Mouse (Mus musculus) bone marrow macrophage, adult 2 months (primary cell): Measurements from ENCODE around the gene Grap. TPM values are rescaled to one million over a fixed set of nuclear protein-coding genes. Genes with fewer than 3 reads are reported as not detected.
A peak's percentile ranks its signal among the peaks of the same experiment; 100 is the strongest.

Source experiments
- H3K27ac ChIP-seq: 2 replicates; pipeline ENCODE4 v1.5.1; 2012; ENCODE audit warnings: low read depth, low read length; ENCODE audit not compliant: insufficient read depth
- H3K4me1 ChIP-seq: 2 replicates; pipeline ENCODE4 v1.6.1; 2012; ENCODE audit warnings: low read length; ENCODE audit not compliant: control insufficient read depth, insufficient read depth
- H3K4me3 ChIP-seq: 2 replicates; pipeline ENCODE4 v1.5.1; 2012; ENCODE audit warnings: mild to moderate bottlenecking, low read length, moderate library complexity; ENCODE audit not compliant: insufficient read depth
- CTCF ChIP-seq: IDR thresholded peaks from 2 replicates; pipeline ENCODE4 v1.5.1; 2012; ENCODE audit warnings: low read depth, mild to moderate bottlenecking, low read length, moderate library complexity
- POLR2A ChIP-seq: IDR thresholded peaks from 2 replicates; pipeline ENCODE4 v1.6.1; 2012; ENCODE audit warnings: mild to moderate bottlenecking, low read depth, low read length, borderline replicate concordance
- polyA plus RNA-seq: library from polyadenylated mRNA; stranded (reverse); fragments of >200 nt; gene quantifications from 2 replicates; pipeline ENCODE4 v1.2.4, GENCODE M21; 2012; ENCODE audit not compliant: missing spikeins, insufficient read depth, insufficient read length

Grap gene
- polyA plus RNA-seq, 1 experiment = 3.1 TPM

DNA sequence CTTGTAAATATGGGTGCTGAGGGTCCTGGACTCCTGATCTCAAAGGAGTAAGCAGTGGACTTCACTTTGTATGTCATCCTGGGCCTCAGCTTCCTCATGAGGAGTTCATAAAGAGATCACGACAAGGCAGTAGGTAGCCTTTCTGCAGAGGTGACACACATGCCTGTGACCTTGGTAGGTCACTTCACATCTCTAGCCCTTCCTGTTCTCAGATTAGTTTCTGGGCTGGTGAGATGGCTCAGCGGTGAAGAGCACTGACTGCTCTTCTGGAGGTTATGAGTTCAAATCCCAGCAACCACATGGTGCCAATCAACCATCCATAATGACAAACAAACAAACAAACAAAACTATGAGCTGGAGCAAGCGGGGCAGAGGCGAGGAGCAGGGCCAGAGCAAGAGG, 24.6 kb downstream of the Grap start:
- TF ChIP-seq CTCF (no peak), POLR2A (no peak)
- Histone ChIP-seq H3K4me1 (no peaks in the 10 kb centered on the region), H3K4me3 (no peak overlapping the region), H3K27ac (no peak overlapping the region)

DNA sequence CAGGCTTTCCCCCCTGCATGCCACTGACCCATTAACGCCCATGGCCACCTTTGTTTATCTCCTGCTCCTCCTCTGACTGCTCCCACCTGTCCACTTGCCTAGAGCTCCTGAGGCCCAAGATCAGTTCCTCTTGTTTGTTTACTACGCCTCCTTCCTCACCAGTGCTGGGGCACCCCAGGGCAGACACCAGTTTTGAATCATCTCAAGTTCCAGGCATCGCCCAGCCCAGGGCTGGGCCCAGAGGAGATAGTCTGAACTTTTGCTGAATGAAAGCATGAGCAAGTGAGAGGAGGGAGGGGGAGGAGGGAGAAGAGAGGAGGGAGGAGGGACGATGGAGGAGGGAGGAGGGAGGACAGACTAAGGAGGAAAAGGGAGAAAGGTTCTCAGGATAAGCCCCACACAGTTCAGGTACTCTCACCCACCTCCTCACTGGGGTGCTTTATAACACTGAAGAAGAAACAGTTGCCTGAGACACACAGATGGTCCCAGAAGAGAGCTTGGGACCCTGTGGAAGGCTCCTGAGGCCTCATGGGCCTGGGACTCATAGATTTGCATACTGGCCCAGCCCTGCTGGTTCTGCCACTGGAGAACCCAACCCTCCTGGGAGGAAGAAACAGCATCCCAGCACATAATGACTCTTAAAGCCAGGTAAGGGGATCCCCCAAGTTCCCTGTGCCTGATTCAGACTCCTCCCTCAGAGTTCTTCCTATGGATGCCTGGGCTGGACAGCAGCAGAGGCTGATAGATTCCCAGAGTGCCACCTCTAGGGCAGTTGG, 26.2 kb downstream of the Grap start:
- H3K4me3 ChIP-seq = no peak overlapping the region
- no peak for TF ChIP-seq CTCF
- no peak overlapping the region for H3K27ac ChIP-seq
- H3K4me1 ChIP-seq = peaks cover 3% of the 10 kb centered on the region; the same call in 1 of the 2 replicates

DNA sequence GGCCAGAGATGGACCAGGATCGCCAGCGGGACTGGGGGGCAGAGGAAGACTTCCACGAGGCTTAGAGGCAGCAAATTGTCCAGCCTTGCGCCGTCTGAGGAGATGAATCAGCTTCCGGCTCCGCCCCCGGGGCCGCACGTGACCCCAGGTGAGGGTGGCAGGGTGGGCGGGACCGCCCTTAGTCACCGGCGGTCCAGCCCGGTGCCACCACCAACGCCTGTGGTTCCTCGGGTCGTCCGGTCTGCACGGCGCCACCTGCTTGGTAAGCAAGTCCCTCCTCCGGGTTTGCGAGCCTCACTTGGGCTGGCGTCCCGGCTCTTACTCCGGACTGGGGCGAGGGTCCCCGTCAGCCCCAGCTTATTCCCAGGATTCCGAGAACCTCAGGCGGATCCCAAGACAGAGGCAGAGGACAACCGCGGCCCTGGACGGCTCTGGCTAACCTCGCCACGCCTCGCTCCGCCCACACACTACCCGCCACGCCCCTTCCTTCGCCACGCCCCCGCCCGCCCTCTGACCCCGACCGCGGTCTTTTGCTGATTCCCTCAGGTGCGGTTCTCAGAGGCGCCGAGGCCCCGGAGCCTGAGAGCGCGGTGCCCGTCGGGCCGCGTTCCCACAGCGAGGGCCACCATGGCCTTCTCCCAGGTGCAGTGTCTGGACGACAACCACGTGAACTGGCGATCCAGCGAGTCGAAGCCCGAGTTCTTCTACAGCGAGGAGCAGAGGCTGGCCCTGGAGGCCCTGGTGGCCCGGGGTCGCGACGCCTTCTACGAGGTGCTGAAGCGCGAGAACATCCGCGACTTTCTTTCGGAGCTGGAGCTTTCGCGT, 31.1 kb downstream of the Grap start, which contains the start of gene Fam83g:
Fam83g (plus strand) TSS at position 185 of the 825 bp plus-strand sequence.
- Histone ChIP-seq H3K27ac (no peak within 1 kb of the TSS), H3K4me1 (peaks cover 5% of the 10 kb centered on the region), H3K4me3 (peak within 1 kb of the TSS; percentile 57)
- TF ChIP-seq POLR2A (no peak), CTCF (no peak)

DNA sequence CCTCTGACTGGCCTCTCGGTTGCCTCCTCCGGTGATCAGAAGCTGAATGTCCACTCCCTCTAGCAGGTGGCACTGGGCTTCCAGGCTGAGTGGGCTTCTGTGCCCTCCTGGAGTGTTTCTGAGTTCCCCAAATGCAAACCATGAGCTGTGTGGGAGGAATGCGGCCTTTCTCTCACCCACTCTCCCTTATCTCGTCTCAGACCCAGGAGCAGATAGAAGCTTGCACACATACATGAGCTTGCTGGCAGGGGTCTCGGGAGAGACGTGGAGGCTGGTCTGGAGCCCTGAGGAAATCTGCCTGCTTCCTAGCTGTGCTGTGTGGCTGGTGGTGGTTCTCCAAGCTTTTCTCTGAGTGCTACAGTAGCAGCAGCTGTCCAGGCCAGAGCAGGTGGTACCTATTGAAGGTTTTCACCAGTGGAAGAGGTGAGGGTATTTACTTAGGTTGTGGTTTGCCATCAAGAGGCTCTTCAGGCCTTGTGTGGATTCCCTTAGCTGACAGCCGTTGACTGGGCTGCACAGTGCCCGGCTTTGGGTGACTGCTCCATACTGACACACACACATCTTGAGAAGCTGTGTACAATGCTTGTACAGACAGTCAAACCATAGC, 32.2 kb downstream of the Grap start:
- Histone ChIP-seq H3K4me1 (peaks cover 5% of the 10 kb centered on the region), H3K27ac (no peak overlapping the region), H3K4me3 (no peak overlapping the region)
- TF ChIP-seq POLR2A = no peak
- no peak for TF ChIP-seq CTCF

DNA sequence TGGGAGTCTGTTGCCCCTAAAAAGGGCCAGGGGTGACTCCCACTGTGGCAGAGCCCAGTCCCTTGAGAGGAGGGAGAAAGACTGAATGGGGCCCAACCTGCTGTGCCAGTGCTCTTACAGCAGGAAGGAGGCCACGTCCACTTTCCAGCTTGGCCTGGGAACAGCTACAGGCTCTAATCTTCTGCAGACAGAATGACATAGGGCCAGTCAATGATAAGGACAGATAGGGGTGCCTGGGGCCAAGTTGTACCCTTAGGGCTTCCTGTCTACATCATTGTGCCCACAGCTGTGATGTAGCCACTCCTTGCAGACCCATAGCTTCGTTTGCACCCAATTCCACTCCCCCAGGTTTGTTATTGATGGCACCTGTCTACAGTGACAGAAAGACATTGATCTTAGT, 33.1 kb downstream of the Grap start:
- Histone ChIP-seq H3K4me1 (peaks cover 5% of the 10 kb centered on the region), H3K27ac (no peak overlapping the region), H3K4me3 (no peak overlapping the region)
- TF ChIP-seq POLR2A (no peak), CTCF (no peak)

DNA sequence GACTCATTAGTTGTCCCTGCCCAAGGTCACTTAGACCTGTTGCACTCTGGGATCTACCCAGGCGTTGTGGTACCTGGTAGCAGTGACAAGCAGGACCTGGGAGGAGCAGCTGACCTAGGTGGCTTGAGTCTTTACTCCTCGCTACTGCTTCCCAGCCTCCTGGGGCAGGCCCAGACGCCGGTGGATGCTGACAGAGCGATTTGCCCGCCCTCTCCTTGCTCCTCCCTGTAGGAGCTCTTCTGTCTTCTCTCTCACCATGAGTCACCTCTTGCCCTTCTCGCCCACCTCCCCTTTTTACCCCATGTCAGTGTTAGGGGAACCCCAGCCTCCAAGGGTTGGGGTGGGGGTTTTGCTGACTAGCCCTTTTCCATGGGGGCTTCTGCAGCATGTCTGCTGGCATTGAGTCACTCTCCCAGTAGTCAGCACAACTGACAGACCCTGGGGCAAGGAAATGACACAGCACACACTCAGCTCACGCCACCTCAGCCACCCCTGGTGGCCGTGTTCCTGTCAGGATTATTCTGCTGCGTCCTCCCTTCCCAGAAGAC, 33.9 kb downstream of the Grap start:
- Histone ChIP-seq H3K4me3 (no peak overlapping the region), H3K4me1 (peaks cover 5% of the 10 kb centered on the region), H3K27ac (no peak overlapping the region)
- TF ChIP-seq CTCF = no peak
- no peak for TF ChIP-seq POLR2A

DNA sequence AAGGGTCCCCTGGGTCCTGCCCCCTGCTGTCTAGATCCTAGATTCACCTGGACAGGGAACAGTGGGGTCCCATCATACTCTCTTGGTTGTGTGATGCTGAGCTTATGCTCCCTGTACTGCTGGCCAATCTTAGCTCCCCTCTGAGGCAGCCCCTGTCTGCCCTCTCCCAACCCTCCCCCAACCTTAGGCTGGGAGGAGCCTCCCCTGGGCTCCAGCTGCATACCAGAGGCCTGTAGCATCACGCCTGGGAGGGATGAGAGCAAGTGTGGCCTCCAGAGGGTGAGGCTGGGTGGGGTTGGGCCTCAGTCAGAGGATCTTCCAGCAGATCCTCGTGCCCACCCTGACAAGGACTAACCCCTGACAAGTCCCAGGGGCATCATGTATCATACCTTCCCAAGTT, 34.5 kb downstream of the Grap start:
- Histone ChIP-seq H3K4me3 (no peak overlapping the region), H3K4me1 (peaks cover 5% of the 10 kb centered on the region), H3K27ac (no peak overlapping the region)
- TF ChIP-seq CTCF = no peak
- TF ChIP-seq POLR2A = no peak

DNA sequence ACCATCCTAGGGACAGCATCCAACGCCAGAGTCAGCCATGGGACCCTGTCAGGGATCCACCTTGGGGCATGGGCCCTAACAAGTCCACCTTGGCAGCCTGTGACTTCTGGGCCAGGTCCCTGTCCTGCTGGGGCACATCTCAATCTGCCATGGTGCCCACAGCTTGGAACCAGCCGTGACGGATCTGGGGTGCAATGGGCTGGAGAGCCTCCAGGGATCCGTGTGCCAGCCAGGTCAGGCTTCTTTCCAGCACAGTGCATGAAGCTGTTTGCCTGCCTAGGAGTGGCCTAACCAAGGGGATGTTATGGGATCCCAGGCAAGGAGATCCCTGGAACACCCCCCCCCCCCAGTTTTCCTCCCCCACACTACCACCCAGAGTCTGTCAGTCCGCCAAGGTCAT, 39.9 kb downstream of the Grap start:
- Histone ChIP-seq H3K4me1 (no peaks in the 10 kb centered on the region), H3K27ac (no peak overlapping the region), H3K4me3 (no peak overlapping the region)
- TF ChIP-seq CTCF (no peak), POLR2A (no peak)

DNA sequence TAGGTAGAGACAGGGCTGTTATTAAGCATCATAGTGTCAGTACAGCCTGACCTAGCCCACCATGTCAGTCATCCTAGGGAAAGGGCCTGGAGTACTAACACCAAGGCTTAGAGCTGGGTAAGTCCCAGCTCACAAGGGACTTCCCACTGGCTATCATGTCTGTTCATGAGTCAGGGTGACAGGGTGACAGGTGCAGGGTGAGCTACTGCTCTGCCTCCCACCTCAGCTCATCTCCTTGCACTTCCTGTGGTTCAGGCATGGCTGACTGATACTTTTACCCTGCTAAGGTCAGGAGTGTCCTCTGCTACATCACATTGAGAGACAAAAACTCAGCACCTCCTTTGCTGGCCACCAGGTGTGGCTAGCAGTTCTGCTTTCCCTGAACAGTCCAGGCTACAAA, 45.8 kb downstream of the Grap start:
- H3K27ac ChIP-seq = no peak overlapping the region
- TF ChIP-seq CTCF = no peak
- TF ChIP-seq POLR2A = no peak
- no peak overlapping the region for H3K4me3 ChIP-seq
- no peaks in the 10 kb centered on the region for H3K4me1 ChIP-seq
